Mouse (Mus musculus) testis, adult 2 months (tissue): ENCODE measurements around the gene Tmem205.

Source experiments
- CTCF ChIP-seq: fragments of 200-500 bp; IDR thresholded peaks from 2 replicates; pipeline ENCODE4 v1.5.1; 2012; ENCODE audit warnings: low read depth, mild to moderate bottlenecking, inconsistent platforms, low read length, moderate library complexity; ENCODE audit not compliant: control insufficient read depth, insufficient read depth, insufficient replicate concordance
- POLR2A ChIP-seq: fragments of 200-500 bp; IDR thresholded peaks from 2 replicates; pipeline ENCODE4 v1.6.1; 2012; ENCODE audit warnings: low read depth, mild to moderate bottlenecking, inconsistent platforms, low read length, moderate library complexity; ENCODE audit not compliant: control insufficient read depth

DNA sequence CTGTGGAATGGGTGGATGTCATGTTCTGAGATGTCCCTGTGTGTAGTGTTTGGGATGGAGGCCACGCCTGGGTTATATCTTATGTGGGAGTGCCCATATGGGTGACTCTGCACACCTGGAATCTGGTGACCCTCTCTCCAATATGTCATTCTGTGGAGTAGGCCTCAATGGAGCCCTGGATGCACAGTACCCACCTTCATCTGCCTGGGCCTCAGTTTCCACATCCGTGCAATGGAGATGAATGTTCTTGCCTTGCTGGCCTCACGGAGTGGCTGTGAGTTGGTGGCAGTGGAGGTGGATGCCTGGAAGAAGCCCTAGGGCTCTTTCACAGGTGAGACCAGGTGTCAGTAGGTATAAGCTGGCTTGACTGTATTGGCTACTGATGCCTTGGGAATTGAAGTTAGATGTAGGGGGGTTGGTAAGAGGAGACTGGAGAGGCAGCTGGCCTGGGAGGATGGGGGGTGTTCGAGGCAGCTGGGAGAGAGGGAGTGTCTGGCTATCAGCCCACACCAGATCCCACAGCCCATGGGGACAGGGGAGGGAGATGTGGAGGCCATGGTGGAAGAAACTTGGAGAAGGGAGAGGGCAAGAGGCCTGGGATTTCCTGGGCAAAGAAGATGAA is 11.0 kb upstream of the Tmem205 start:
- TF ChIP-seq CTCF: no peak
- TF ChIP-seq POLR2A: no peak
